Mouse (Mus musculus) spleen, adult 18-20 months (tissue): Measurements from ENCODE around the gene Ercc4.

Experiments
- DNase-seq, 2 experiments: peaks; one replicate each; pipeline ENCODE4 v3.0.0; 2022; ENCODE audit warnings: mixed read lengths in 2 of 2

The Ercc4 gene

DNA sequence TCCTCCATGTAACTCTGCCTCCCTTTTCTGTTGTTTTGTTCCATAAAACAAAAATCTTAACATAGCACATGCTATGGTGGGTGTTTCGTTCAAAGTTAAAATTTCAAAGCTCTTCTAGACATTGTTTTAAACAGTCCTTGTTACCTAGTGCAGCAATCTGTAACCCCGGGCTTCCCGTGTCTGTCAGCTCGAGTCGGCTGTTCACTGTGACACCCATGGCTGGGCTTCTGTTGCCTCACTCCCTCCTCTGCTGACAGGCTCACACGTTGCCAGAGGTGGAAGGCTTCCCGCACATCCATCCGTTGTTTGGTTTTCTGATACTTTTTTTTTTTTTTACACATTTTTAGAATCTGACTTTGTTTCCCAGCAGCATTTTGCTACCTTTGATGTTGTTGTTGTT lies 40.5 kb downstream of the Ercc4 start:
- no peak for DNase-seq

DNA sequence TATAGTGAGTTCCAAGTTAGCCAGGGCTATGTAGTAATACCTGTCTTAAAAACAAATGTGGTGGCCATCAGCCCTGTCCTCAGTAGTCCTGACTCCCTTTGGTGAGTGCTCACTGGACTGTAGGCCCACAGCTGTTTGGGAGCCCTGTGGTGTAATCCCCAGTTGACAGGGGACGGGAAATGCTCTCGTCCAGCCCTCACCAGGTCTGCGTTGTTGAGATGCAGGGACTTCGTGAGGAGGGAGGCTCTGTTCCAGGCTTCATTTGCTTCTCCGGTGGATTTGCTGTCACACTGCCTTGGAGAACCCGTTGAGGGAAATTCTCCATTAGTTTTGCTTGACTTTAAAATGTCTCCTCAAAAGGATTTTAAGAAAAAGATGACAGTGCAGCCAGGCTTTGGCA lies 41.3 kb downstream of the Ercc4 start:
- no peak for DNase-seq

DNA sequence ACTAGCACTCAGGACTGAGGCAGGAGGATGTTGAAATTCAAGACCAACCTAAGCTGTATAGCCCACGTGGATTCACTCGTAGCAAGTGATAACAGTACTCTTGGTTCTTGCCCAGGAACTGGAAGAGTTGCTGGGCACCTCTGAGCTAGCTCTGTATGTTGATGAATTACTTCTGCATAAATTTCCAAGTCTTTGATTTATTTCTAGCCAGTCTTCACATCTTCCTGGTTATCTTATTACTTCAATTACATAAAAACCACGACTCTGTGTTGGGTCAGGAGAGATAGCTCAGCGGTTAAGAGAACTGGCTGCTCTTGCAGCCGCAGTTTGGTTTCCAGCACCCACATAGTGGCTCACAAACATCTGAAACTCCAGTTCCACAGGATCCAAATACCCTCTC lies 43.0 kb downstream of the Ercc4 start:
- DNase-seq = no peak

DNA sequence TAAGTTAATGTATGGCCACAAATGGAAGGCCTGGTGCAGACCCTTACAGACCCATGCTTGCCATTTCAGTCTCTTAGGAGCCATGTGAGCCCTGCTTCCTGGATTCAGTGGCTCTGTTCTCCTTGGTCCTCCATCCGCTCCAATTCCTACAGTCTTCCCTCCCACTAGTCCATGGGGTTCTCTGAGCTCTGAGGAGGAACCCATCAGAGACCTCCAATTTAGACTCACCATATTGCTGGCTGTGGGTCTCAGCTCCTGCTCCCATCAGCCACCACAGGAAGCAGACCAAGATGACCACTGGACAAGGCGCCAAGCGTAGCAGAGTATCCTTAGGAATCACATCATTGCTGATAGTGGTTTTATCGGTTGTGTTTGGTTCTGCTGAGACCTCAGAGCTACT lies 43.7 kb downstream of the Ercc4 start:
- no peak for DNase-seq

DNA sequence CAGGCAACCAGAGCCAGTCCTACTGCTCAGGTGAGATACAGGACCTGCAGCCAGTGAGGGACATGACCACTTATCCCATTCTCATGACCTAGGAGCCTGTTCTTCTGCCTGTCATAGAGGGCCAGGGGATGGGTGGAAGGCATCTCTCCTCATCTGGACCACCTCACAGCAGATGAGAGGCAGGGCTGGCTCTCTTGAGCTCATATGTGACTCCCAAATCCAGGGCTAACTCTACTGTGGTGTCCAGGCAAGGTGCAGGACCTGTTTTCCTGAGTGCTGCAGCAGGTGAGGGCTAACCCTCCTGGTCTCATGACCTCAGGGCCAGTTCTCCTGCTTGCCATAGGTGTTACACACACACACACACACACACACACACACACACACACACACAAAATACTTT lies 44.9 kb downstream of the Ercc4 start:
- no peak for DNase-seq

DNA sequence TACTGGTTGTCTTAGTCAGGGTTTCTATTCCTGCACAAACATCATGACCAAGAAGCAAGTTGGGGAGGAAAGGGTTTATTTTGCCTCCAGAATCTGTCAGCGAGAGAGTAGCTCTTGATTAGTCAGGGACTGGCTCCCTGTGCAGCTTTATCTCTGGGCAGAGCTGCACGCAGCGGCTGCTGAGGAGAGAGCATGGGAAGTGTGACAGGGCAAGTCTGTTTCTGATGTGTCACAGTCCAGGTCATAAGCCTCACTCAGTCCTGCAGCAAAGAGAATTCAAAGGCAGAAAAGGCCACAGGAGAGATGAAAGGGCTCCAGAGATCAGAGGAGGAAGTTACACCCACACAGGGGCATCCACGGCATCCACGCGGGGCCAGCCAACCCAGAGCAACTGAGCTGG lies 47.8 kb downstream of the Ercc4 start:
- no peak for DNase-seq

DNA sequence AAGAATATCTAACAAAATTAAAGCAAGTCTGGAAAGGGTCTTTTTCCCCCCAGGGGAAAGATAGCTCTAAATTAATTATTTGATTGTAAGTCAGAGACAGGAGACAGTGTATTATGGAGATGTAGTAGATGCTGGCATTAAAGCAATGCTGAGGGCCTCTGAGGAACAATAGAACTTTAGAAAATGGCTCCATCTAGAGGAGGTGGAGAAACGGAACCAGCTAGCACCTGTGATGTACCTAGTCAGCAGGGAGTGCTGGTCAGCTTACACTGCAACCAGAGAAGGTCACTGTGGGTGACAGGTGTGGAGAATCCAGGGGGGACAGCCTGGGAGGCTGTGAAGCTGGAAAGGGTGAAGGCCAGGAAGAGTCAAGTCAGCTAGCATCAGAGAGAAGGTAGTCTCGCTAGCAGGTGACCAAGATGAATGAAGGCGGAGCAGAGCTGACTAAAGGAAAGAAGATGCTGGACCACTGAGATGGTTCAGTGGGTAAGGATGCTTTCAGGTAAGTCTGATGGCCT lies 48.7 kb downstream of the Ercc4 start:
- DNase-seq = no peak

DNA sequence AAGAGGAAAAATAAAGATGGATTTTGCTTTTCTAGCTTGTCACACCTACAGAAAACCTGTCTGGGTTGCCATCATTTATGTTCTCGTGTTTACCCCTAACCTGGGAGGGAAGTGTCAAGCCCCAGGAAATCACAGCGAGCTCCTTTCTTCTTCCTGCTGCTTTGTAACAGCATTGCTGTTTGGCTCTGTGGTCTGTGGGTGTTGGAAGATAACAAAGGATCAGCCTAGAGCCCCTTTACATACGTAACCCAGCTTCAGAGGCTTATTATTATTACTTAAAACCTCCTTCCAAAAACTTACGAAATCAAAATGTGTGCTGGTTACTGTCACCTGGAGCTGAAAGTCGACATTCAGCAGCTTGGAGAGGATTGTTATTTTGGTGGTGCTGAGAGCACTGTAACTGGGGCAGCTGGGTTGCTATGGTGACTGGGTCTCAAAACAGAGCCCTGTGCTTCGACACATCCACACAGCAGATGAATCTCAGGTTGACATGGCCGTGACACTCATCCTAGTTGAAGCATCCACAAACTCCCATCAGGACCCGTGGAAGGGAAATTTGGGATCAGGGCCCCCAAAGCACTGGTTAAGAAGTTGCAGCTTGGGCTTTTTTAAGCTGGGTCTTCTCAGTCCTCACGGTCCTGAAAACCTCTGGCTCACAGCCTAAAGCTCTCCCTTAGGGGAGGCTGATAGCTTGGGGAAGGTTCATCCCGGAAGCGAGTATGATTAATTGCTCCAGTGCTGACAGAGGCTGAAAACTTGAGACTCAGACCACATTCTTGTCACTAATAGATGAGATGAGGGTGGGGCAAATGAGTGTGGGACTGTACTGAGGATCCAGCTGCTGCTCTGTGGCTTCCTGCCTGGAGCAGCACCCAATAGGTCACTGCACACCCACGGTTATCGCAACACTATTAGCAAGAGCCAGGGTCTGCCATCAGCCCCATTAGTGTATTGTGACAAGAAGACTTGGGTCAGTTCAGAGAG lies 49.7 kb downstream of the Ercc4 start:
- DNase-seq = no peak

DNA sequence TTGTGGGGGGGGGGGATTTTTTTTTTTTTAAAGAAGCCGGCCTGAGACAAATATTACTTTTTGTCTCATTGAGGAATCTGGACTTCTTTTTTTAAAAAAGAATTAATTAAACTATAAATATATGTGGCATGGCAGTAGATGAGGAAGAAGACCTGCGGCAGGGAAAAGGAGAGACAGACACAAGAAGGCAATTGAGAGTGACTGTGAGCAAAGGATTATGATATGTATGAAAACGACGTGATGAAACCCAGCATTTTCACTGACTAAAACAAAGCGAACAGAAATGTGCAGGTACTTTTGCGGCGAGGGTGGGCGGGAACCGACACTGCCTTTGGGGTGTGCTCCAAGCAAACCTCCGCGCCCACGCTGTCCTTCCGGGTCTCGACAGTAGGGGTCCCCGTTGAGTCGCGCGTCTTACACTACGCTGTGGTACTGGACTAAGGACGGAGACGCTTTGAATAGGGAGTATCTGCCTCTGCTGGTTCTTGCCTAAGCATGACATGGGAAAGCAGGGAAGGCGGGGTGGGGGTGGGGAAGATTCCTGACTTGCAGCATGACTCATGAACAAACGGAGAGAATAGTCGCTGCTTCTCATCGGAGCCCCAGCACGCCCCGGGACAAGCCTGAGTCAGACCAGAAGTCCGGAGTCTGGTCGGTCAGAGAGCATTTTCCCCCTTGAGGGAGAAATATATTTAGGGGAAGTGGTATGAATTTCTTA lies 50.6 kb downstream of the Ercc4 start:
- peak; percentile 70 to 89 for DNase-seq

DNA sequence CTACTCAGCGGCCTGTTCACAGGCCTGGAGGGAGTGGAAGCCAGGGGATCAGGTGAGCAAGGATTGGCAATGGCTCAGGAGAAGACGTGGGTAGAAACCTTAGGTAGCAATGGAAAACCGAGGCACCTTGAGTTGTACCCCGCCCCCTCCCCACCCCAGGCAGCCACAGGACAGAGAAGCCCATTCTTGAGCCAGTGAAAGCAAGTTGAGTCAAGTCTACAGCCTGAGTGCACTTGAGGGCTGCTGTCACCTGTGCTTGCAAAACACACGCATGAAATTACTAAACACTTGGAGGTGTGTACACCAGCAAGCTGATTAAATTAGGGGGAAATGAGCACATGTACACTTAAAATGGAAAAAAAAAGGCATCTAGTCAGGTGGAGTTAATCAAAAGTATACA lies 52.0 kb downstream of the Ercc4 start:
- DNase-seq = no peak

DNA sequence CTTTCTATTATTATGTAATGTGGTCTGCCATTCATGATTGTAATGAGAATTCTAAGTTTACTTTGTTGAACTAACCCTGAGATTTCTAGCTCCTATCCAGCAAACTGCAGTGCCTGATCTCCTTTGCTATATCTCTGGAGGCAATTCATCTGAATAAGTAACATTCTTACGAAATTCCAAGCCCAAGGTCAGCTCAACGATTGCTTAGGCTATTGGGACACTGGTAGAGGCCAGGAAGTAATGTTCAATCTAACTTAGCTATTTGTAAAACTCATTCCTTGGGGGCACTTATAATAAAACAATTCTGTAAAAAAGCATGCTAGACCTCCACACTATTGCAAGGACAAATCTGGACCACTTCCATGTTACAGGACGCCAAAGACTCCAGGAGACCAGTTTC lies 58.2 kb downstream of the Ercc4 start:
- DNase-seq = no peak

DNA sequence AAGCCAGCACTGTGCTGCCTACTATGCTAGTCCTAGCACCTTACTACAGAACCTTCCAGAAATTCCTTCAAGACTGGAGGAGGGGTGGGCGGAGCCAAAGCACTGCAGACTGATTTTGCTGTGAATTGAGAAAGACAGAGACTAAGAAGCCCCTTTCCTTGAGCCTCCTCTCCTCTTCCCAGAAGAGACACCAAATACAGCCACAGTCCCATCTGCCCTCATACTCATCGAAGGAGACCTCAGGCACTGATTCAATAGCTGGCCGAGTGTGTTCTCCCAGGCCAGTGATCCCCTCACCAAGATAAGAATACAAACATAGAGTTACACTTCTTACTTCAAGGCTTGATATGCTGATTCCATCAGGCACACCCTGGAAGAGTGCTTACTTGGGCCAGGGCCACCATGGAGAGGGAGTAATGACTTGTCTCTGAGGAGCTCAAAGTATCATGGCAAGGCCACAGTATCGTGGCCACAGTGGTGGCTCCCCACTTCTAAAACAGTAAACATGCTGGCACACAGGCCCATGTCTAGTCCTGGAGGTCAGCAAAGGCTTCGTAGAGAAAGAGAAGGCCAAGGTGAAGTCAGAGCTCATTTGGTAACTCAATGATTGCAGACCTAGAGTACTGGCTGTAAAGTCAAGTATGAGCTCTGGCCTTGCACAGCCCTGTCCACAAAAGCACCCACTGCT lies 63.7 kb downstream of the Ercc4 start:
- no peak for DNase-seq

DNA sequence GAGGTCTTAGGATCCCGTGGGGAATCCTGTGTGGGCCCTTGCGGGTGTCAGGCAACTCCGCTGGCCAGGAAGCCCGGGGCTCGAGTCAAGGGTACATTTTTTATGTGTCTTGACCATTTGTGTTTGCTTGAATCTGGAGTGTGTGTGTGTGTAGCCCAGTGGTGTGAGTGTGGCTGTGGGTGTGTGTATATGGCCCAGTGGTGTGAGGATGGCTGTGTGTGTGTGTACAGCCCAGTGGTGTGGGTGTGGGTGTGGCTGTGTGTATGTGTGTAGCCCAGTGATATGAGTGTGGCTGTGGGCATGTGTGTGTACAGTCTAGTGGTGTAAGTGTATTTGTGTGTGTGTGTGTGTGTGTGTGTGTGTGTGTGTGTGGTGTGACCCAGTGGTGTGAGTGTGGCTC lies 73.0 kb downstream of the Ercc4 start:
- no peak for DNase-seq

DNA sequence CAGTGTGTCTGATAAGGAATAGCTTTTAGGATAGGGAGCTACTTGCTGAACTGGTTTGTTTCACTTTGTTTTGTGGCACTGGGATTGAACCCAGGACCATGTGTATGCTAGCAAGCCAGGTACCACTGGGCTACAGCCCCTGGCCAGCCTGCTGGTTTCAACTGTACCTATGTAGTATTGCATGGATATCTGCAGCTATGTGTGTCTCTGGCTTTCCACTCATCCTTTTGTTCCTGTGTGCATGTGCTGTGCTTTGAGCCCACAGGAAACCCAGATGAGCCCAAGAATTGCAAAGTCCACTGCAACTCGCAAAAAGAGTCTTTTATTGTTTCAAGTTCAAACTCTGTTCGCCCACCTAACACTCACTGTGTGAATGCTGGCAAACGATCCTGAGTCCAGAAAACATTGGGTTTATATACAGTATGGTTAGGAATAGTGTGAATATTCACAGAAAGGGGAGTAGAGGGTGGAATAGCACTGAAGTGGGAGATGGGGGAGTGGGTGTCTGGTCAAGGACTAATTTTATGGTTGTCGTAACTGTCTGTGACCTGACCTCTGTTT lies 73.8 kb downstream of the Ercc4 start:
- DNase-seq = no peak

DNA sequence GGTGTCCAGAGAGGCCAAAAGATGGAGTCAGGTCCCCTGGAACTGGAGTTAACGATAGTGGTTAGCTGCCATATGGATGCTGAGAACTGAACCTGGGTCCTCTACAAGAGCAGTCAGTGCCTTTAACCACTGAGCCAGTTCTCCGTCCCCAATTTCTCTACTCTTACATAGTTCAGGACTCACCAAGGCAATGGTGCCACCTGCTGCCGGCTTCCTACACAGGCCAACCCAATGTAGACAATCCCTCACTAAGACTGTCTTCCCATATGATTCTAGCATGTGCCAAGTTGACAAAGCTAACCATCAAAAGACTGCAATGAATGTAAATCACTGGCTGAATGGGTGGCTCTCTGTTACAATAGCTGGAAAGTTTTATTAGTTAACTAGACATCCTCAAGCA lies 74.9 kb downstream of the Ercc4 start:
- no peak for DNase-seq

DNA sequence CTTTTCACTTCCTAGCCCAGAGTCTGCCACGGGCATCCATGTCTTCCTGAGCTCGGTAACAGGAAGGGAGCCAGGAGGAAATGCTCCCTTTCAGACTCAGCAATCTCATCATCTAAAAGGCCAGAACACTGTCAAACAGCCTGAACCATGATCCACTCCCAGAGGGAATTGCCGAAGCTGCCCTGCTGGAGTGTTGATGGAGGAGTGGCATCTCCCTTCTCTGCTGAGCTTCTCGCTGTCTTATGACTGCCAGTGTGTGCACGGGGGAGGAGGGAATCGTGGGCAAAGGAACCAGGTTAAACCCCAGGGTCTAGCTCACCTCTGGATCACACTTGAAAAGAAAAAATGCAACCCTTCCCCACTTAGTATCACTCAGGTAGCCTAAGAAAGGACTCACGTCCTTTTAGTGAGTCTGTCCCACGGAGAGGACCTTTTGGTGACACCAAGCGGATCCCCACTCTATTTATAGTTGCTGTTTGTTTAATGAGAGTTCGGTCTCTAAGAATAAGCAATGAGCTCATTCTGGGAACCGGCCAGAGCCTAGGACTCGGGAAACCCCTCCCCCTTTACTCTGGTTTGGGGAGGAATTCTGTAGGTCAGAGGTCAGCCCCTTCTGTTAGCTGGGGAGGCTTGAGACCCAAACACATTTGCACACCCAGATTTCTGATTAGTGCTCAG lies 80.1 kb downstream of the Ercc4 start:
- no peak for DNase-seq

DNA sequence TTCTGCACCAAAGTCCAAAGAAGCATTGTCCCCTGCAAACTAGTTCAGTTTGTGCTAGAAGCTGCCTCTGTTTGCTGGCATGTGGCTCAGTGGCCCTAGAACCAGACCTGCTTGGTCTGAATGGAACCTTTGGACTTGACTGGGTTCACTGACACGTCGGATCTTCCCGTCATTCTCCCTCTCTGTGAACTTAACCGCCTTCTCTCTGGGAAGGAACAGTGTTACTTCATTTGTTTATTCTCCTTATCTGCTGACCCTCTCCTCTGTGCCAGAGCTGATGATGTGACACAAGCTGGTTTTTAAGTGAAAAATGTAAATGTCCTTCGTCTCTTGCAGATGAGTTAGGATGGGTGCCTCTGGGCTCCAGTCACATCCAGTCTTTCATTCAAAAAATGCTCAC lies 81.0 kb downstream of the Ercc4 start:
- no peak for DNase-seq

DNA sequence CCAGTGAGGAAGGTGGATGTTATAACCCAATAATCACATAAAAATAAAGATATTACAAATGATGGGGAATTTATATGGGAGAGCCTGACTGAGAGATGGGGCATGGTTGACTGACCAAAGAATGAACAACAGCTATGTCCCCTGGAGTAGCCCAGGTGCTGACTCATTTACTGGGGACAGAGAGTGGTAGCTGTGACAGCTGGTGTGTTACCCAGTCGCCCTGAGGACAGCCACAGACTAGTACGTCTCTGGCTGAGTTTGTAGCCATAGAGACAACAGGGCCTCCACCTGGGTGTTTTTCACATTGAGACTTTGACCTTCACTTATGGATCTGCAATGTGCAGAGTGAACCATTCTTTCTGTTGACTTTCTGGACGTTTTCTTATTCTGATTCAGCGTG lies 81.7 kb downstream of the Ercc4 start:
- DNase-seq = no peak

DNA sequence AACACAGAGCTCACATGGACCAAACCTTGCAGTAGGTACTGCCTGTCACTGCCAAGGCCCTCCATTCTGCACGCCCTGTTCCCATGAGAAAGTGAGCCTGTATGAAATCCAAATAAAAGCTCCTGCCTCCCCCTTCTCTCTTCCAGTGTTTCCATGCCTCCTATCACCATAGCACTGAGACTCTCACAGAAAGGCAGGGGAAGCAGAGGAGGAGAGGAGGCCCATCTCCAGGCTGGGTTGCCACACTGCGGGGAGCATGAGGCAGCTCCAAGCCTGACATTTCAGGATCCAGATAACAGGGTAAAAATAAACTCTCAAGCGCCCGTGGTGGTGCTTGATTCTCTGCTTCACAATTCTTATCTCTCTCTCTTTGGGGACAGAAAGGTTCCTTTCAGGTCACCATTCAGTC lies 84.2 kb downstream of the Ercc4 start:
- no peak for DNase-seq

DNA sequence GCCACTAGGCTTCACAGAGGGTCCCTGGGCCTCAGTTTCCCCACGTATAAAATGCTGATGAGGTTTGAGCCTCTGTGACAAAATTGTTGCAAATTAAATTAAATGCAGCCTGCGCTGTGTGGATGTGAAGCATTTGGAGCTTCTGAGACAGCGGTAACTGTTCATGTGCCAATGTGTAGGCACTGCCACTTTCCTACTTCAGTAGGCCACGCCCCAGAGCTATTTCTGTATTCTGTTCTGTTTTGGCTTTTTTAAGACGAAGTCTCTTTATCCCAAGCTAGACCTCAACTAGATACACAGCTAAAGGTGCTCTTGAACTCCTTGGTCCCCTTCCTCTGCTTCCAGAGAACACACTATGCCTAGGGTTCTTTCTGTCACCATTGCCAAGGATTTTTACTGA lies 85.4 kb downstream of the Ercc4 start:
- DNase-seq = no peak

DNA sequence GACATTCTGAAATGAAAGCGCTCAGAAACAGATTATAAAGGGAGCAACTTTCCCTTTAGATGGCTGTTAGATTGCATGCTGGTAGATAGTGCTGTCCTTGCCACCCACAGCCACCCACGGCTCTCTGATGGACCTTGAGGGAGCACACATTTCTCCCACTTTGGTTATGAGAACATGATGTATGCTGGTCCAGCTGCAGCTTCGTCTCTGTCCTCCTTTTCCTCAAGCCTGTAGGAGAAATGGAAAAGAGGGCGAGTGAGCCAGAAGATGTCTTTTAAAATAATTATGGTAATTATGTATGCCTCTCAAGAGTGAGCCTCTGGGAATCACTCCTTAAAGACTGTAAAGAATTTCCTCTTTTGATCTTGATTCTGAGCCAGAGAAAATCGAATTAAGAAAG lies 87.1 kb downstream of the Ercc4 start:
- DNase-seq = no peak

DNA sequence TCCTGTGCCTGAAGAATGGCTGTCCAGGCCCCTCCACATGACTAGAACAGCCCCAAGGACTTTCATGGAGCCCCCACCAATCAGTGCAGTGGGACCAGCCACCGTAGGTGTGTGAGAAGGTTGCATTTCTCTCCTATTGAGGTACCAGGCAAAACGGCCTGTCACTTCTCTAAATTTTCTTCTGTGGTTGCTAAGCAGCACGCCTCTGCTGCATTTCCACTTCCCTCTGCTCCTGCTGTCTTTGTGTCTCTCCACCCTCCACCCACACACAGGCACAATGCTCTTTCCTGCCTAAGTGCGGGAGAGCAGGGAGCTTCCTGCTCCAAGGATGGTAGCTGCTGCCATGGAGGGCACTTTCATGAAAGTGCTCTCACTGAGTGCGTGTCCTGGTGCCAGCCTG lies 87.8 kb downstream of the Ercc4 start:
- no peak for DNase-seq

DNA sequence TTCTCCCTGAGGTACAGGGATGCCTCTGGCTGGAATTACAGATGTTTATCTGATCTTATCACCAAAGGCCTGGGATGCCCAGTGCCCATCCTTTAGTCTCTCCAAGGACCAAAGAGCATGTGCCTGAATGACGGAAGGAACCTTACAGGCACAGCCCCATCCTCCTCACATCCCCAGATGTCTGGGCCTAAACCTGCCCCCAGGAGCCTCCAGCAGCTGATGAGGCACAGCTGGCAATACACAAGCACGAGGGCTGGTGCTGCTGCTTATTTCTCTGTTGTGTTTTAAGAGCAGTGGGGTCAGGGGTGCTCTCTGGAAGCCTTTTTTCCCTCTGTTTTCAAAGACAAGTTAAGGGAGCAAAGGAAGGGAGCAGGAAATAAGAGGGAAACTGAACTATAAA lies 89.7 kb downstream of the Ercc4 start:
- DNase-seq = no peak
